Mouse (Mus musculus) macrophage (primary cell): ENCODE results near the gene Slc25a27. TPM values are rescaled to one million over a fixed set of nuclear protein-coding genes. Genes with fewer than 3 reads are reported as not detected.

Experiments
- H3K27ac ChIP-seq: fragments of 350-480 bp; formaldehyde crosslinking; 2 replicates; pipeline ENCODE4 v1.9.0; 2021
- H3K36me3 ChIP-seq: fragments of 350-480 bp; formaldehyde crosslinking; 2 replicates; pipeline ENCODE4 v1.9.0; 2021; ENCODE audit errors: inconsistent target
- H3K4me3 ChIP-seq: fragments of 350-480 bp; formaldehyde crosslinking; 2 replicates; pipeline ENCODE4 v1.9.0; 2021; ENCODE audit errors: inconsistent target
- H3K79me2 ChIP-seq: fragments of 350-480 bp; formaldehyde crosslinking; 2 replicates; pipeline ENCODE4 v1.9.0; 2021; ENCODE audit errors: inconsistent target
- WGBS: methylation state at CpG from one replicate; pipeline ENCODE4 v1.1.7; 2026; ENCODE audit warnings: inconsistent platforms; ENCODE audit not compliant: missing documents; 5-methylcytosine and 5-hydroxymethylcytosine counted together
- polyA plus RNA-seq: library from polyadenylated mRNA; stranded (reverse); fragments of 250-400 nt; gene quantifications from 3 replicates; pipeline ENCODE4 v1.2.4, GENCODE M21; 2018; ENCODE audit warnings: inconsistent platforms

Gene Slc25a27
- polyA plus RNA-seq, 1 experiment from 2014 or later = 0.14 TPM

DNA sequence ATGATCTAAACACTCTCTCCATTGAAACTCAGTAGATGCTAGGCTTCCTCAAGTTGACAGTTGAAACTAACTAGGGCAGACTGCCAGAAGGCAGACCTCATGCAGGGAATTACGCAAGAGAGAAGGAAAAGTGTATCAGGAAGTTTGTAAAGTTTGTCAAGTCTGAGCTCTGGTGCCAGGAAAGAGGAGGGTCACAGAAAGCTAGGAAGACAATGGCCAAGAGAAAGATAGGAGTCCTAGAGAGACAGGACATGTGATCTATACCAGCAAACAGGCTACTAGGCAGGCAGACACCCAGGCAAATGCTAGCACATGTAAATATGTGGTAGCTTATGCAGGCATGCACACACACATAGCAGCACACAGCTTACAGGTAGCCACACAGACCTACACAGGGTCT, 8.2 kb upstream of the Slc25a27 start:
- 0% methylated on average over 1 of the region's 1 CpGs for WGBS
- Histone ChIP-seq H3K4me3 (no peak overlapping the region), H3K27ac (no peak overlapping the region), H3K79me2 (no peaks in the 10 kb centered on the region), H3K36me3 (no peaks in the 10 kb centered on the region)

DNA sequence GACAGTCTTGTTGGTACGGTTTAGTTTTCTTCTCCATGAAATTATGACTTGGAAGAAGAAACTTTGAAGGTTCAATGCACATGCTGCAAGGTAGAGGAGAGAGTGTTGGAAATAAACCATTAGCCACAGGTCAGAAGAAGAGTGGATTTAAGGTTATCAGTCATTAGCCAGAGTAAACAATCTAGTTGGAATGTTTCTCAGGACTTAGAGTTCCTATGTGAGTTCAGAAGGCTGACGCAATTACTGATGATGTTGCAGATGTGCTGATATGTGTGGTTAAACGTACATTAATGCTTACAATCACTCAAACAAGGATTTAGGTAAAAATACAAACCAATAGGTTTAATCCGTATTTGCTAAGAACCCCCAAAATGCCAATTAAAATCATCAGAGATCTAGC, 4.9 kb upstream of the Slc25a27 start:
- Histone ChIP-seq H3K36me3 (no peaks in the 10 kb centered on the region), H3K27ac (no peak overlapping the region), H3K4me3 (no peak overlapping the region), H3K79me2 (no peaks in the 10 kb centered on the region)
- WGBS = 83% methylated on average over 4 of the region's 4 CpGs

DNA sequence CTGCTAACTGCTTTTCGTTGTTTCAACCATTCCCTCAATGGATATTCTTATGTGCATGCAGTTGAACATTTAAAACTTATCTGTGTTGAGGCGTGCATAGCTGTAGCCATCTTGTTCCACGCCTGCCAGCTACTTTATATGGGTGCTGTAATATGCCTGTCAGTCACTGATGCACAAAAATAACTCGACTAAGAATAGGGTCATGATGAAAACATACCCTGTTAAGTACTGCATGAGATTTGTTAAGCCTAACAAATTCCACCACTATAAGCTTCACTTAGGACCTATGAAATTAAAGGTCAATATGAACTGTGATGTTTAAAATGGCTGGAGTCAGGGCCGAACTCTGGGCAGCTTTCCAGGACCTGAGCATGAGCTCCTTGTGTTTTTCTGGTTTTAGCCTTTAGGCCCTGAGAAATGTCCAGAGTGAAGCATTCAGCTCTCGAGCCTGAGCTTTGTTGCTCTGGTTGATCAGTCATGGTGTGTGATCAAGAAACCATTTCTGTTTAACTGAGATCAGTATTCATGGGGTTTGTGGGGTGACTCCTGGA, 2.2 kb upstream of the Slc25a27 start:
- Histone ChIP-seq H3K79me2 (no peaks in the 10 kb centered on the region), H3K27ac (no peak overlapping the region), H3K4me3 (no peak overlapping the region), H3K36me3 (no peaks in the 10 kb centered on the region)
- WGBS = 97% methylated on average over 6 of the region's 6 CpGs

DNA sequence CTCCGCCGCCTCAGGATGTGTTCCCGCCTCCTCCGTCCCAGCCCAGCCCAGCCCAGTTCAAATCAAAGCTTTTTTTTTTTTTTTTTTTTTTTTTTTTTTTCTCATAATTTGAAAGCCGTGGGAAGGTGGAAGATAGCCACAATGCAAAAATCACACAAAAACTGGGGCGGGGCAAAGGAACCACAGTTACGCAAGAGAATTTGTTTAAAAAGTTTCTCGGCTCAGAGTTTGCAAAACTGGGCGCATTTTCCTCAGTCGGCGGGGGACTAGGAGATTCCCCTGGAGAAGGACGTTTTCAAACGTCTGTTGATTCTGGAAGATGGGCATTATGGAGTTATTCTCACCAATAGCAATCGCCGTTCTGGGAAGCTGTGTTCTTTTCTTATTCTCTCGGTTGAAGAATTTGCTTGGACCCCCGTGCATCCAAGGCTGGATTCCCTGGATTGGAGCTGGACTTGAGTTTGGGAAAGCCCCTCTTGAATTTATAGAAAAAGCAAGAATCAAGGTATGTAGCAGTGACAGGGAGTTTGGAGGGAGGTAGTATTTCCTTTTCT, 353 bp upstream of the Slc25a27 start, which contains the start of gene Cyp39a1:
Gene Cyp39a1 (plus strand): TSS at position 136 of the 554 bp plus-strand sequence.
- WGBS = under 1% methylated on average over 17 of the region's 17 CpGs
- no peaks in the 10 kb centered on the region for H3K79me2 ChIP-seq
- H3K4me3 ChIP-seq = peak within 1 kb of the TSS; percentile 36
- H3K27ac ChIP-seq = no peak within 1 kb of the TSS
- H3K36me3 ChIP-seq = no peaks in the 10 kb centered on the region

DNA sequence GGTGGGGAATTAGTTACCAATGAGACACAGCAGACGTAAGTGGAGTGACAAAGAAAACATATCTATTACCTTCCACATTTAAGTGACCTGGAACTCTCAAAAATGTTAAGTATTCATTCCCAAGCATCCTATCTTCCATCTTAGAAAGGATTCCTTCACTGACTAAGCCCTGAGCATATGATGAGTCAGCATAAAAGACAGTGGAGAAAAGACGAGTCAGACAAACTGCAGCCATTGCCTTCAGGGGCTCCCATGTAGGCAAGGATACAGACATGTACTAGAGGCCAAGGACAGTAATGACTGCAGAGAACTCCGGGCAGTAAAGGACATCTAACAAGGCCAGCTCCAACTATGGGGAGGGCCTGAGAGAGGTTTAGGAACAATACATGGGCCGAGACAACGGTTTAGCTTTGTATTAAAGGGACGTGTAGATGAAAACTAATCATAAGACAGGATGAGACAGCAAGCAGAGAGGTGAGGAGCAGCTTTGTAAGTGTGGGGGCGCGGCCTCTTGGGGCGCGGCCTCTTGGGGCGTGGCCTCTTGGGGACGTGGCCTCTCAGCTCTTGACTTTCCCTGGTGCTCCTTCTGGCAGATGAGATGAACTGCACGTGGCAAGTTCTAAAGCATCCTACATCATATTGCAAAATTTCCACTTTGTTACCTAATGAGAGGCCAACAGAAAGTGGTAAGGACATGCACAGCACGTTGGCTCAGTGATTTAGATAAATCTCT, 15.5 kb downstream of the Slc25a27 start:
- Histone ChIP-seq H3K79me2 (no peaks in the 10 kb centered on the region), H3K36me3 (no peaks in the 10 kb centered on the region), H3K27ac (no peak overlapping the region), H3K4me3 (no peak overlapping the region)
- WGBS = 86% methylated on average over 14 of the region's 14 CpGs

DNA sequence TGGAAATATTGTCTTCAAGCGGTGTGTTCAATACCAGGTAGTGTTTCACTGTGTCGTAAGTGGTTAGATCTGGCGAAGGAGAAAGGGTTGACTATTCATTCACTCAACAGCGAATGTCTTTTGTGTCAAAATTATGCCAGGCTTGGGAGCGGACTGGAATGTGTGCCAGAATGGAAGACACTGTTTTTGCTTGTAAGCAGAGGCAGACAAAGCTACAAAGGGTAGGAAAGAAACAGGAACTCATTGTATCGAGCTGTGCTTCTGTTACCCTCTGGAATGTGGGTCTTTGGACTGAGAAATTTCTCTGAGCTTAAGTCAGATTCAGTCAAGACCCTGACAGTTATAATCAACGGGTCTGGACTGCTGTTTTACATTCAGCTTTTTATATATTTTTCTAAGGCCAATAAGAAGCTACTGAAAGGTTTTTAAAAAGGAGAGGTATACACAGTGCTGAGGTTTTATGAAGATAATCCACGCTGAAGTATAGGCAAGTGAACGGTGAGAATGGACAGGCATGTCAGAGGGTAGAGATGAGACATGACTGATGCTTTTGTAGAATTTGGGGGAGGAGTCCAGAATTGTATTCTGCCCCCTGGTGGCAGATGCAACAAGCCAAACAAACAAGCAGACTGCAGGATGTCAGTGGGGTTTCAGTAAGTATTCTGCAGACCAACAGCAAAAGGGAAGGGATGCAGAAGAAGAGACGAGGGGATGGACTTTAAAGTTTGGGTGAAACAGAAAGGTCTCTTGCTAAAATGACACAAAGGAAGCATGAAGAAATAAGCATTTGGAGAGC, 17.2 kb downstream of the Slc25a27 start:
- no peak overlapping the region for H3K27ac ChIP-seq
- no peak overlapping the region for H3K4me3 ChIP-seq
- no peaks in the 10 kb centered on the region for H3K36me3 ChIP-seq
- H3K79me2 ChIP-seq = no peaks in the 10 kb centered on the region
- 91% methylated on average over 10 of the region's 10 CpGs for WGBS

DNA sequence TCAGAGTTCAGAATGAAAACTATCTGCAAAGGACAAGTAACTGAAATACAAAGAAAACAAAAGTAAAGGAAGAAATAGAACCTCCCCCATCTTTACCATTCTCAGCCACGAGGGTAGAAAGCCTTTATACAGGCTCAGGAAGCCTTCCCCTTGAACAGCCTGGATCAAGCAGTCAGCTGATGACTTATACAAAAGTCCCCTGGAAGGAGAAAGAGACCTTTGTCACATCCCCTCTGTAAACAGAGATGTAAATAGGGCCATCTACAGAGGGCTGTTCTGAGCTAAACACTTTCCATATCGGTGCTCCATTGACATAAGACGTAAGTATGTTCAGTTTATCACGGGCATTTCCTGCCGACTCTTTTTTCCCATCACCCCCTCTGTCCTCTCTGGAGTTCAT, 20.1 kb downstream of the Slc25a27 start:
- H3K79me2 ChIP-seq = no peaks in the 10 kb centered on the region
- 92% methylated on average over 5 of the region's 5 CpGs for WGBS
- H3K27ac ChIP-seq = no peak overlapping the region

DNA sequence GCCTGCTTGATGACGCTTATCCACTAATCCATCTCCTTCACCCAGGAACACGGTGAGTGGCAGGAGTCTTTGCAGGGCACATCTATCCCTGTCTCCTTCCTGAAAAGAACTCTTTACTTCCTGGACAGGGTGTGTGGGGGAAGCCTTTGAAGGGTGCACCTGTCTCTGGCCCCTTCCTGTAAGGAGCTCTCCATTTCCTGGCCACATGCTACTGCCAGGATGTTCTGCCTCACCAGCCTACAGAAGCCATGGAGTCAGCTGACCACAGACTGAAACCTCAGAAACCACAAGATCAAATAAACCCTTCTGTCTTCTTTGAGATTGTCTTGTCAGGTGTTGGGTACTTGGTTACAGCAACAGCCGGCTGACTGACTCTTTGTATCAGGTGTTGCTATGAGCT, 21.9 kb downstream of the Slc25a27 start:
- H3K4me3 ChIP-seq = no peak overlapping the region
- 55% methylated on average over 3 of the region's 3 CpGs for WGBS
- H3K27ac ChIP-seq = no peak overlapping the region

More for the DNA sequence above, 20.1 kb downstream of the Slc25a27 start:
- Histone ChIP-seq H3K4me3 (no peak overlapping the region), H3K36me3 (no peaks in the 10 kb centered on the region)

DNA sequence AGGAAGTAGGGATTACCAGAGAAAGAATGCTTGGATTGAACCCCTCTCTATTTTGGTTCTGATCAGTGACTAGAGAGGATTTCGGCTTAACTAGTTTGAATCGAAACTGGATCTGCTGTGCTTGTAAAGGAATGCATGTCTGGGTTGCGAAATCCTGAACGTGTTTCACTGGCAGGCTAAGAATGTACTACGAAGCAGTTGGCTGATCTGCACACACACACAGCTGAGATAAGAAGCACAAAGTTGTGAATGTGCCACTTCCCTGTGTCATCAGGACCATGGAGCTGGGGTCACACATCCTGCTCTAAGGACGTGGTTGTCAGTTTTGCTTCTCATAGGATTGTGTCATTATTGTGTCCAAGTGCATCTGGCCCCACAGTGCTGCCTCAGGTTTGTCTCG, 22.6 kb downstream of the Slc25a27 start:
- Histone ChIP-seq H3K4me3 (no peak overlapping the region), H3K79me2 (no peaks in the 10 kb centered on the region), H3K27ac (no peak overlapping the region), H3K36me3 (no peaks in the 10 kb centered on the region)
- WGBS = 32% methylated on average over 7 of the region's 7 CpGs

More for the DNA sequence above, 21.9 kb downstream of the Slc25a27 start:
- Histone ChIP-seq H3K79me2 (no peaks in the 10 kb centered on the region), H3K36me3 (no peaks in the 10 kb centered on the region)

DNA sequence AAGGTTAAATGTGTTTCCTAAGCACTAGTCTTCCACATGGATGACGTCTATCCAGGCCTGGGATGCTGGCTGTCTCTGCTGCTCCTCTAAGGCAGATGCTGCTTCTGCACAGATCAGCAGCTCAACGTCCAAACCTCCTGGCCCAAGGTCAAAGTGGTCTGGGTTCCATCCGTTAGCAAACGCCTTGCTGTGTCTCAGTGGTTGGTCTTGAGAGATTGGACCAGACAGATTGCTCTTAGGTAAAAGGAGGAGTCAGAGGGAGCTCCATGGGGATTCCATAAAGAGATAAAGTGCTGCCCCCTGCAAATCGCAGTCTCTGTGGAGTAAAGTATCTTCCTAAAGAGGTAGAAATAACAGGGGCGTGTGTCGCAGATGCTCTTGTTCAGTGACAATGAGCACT, 23.8 kb downstream of the Slc25a27 start:
- H3K4me3 ChIP-seq = no peak overlapping the region
- H3K36me3 ChIP-seq = no peaks in the 10 kb centered on the region
- WGBS = 95% methylated on average over 7 of the region's 7 CpGs
- H3K79me2 ChIP-seq = no peaks in the 10 kb centered on the region
- H3K27ac ChIP-seq = no peak overlapping the region

DNA sequence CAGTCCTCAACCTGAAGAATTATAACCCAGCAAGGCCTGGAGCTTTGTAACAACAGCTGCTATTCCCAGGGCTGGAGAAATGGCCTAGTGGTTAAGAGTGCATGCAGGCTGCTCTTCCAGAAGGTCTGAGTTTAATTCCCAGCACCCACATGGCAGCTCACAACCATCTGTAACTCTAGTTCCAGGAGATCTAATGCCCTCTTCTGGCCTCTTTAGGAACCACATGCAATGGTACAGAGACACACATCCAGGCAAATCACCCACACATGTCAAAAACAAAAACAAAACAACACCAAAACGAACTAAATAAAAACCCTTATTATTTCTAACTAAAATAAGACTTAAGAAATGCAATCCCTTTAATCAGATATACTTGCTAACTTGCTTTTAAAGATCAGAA, 26.2 kb downstream of the Slc25a27 start:
- H3K79me2 ChIP-seq = no peaks in the 10 kb centered on the region
- H3K4me3 ChIP-seq = no peak overlapping the region
- no peak overlapping the region for H3K27ac ChIP-seq
- 80% methylated on average over 1 of the region's 1 CpGs for WGBS
- H3K36me3 ChIP-seq = no peaks in the 10 kb centered on the region

DNA sequence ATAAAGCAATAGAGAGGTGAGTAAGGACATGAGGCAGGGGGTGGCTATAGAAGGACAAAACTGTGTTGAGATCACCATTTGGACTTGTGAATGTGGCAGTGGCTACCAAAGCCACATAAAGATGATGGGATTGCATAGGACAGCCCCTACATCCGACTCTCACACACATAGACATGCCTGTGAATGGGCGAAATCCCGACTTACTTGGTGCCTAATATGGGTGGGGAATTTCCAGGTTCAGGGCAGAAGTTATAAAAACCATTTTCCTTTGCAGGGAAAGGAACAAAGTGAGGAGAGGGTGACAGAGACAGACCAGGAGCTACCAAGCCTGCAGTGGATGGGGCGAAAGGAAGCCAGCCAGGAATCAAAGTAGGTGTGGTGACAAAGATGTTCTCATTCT, 29.9 kb downstream of the Slc25a27 start:
- Histone ChIP-seq H3K79me2 (no peaks in the 10 kb centered on the region), H3K4me3 (no peak overlapping the region), H3K27ac (no peak overlapping the region), H3K36me3 (no peaks in the 10 kb centered on the region)
- 91% methylated on average over 4 of the region's 4 CpGs for WGBS

DNA sequence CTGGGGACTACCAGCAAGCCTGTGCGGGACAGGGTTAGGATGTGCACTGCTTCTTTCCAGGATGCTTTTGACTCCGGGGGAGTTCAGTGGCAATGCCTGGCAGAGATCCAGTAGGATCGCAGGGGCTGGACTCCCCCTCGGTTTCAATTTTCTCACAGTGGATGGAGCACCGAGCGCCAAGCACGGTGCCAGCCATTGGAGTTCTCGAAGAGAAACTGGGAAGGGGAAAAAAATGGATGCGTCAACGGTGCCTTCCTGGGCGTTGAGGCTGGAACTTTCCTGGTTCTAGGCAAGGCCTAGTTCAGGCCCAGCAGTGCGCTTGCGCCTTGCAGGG, 36.6 kb downstream of the Slc25a27 start:
- 65% methylated on average over 13 of the region's 13 CpGs for WGBS
- Histone ChIP-seq H3K79me2 (no peaks in the 10 kb centered on the region), H3K36me3 (no peaks in the 10 kb centered on the region), H3K4me3 (no peak overlapping the region), H3K27ac (no peak overlapping the region)

DNA sequence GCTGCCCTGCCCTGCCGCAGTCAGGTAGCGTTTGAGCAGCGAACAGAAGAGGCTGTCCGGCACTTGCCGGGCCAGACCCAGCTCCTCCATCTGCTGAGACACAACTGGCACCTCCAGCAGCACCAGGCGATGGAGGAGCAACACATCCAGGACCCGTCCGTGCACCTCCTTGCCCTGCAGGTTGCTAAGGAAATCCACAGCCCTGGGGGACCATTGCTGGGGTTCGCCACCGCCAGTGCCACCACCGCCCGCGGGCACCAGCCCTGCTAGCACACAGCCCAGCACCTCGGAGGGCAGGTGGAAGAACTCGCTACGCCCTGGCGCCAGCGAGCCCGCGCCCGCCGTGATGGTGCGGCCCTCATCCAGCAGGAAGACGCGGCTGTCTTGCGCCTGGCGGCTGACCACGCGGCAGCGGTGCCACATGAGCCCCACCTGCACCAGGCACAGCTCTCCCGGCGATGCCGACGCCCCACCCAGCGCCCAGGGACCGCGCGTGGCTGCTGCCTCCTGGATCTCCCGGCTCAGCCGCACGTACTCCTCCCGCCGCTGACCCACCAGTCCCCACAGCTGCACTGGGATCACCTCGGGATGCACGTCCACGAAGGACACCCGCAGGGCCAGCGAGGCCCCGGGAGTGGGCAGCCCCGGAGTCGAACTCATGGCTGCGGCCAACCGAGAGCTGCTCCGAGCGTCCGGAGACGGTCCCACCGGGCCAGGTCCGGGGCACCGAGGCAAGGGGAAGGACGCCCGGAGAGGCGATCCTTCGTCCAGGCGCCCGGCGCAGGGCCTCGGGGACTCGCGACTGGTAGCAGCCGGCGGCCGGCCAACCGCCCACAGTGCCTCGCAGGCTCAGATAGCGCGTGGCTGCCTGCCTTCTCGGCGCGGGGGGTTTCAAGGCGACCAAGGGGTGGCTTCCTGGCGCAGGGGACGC, 37.3 kb downstream of the Slc25a27 start, which contains the start of gene Tdrd6:
Gene Tdrd6 (minus strand): TSS at position 804 of the 931 bp plus-strand sequence.
- no peaks in the 10 kb centered on the region for H3K79me2 ChIP-seq
- H3K4me3 ChIP-seq = no peak within 1 kb of the TSS
- WGBS = 9% methylated on average over 67 of the region's 83 CpGs
- no peaks in the 10 kb centered on the region for H3K36me3 ChIP-seq
- no peak within 1 kb of the TSS for H3K27ac ChIP-seq
